Mouse (Mus musculus) MEL (cell line): ENCODE results near the gene Nr6a1. TPM values are rescaled to one million over a fixed set of nuclear protein-coding genes. Genes with fewer than 3 reads are reported as not detected.
A peak's percentile ranks its signal among the peaks of the same experiment; 100 is the strongest.

Source experiments
- DNase-seq: peaks from one replicate; pipeline ENCODE4 v3.0.0; 2011; ENCODE audit warnings: low read depth, low spot score
- H3K27ac ChIP-seq: 2 replicates; pipeline ENCODE4 v1.5.1; 2012; ENCODE audit warnings: low read depth, mild to moderate bottlenecking, control low read depth, low read length, moderate library complexity; ENCODE audit not compliant: control insufficient read depth
- H3K27me3 ChIP-seq, 2 experiments: fragments of 150-350 bp in 1 of 2; sonication (generic) in 1 of 2; 2 replicates each; pipeline ENCODE4 v1.6.1; 2012; ENCODE audit warnings: low read length in 2 of 2, mild to moderate bottlenecking in 2 of 2, improper control_type of control experiment in 1 of 2, moderate library complexity in 1 of 2; ENCODE audit not compliant: insufficient read depth in 2 of 2, control insufficient read depth in 1 of 2
- H3K36me3 ChIP-seq, 2 experiments: 2 replicates each; pipeline ENCODE4 v1.6.1; 2012 to 2014; ENCODE audit warnings: low read length in 2 of 2, improper control_type of control experiment in 1 of 2, inconsistent platforms in 1 of 2, mild to moderate bottlenecking in 1 of 2; ENCODE audit not compliant: insufficient read depth in 2 of 2, control insufficient read depth in 1 of 2
- H3K4me1 ChIP-seq, 2 experiments: fragments of 150-350 bp in 1 of 2; sonication (generic) in 1 of 2; 2 replicates each; pipeline ENCODE4 v1.6.1; 2012; ENCODE audit warnings: low read length in 2 of 2, improper control_type of control experiment in 1 of 2, mild to moderate bottlenecking in 1 of 2; ENCODE audit not compliant: insufficient read depth in 2 of 2, control insufficient read depth in 1 of 2
- H3K4me3 ChIP-seq, 2 experiments: fragments of 150-350 bp in 1 of 2; sonication (generic) in 1 of 2; 2 replicates each; pipeline ENCODE4 v1.5.1; 2012; ENCODE audit warnings: low read depth in 2 of 2, low read length in 2 of 2, mild to moderate bottlenecking in 2 of 2, moderate library complexity in 2 of 2, control low read depth in 1 of 2, improper control_type of control experiment in 1 of 2; ENCODE audit not compliant: control insufficient read depth in 1 of 2, insufficient read depth in 1 of 2
- H3K79me2 ChIP-seq: 2 replicates; pipeline ENCODE4 v1.6.1; 2012; ENCODE audit warnings: mild to moderate bottlenecking, low read length, moderate library complexity; ENCODE audit not compliant: control insufficient read depth, poor library complexity, insufficient read depth
- H3K9ac ChIP-seq: 2 replicates; pipeline ENCODE4 v1.6.1; 2012; ENCODE audit warnings: low read depth, mild to moderate bottlenecking, control low read depth, low read length, moderate library complexity; ENCODE audit not compliant: control insufficient read depth, poor library complexity, severe bottlenecking
- H3K9me3 ChIP-seq: fragments of 150-350 bp; sonication (generic); replicated peaks from 2 replicates; pipeline ENCODE4 v1.6.1; 2012; ENCODE audit warnings: mild to moderate bottlenecking, low read length, improper control_type of control experiment, moderate library complexity; ENCODE audit not compliant: insufficient read depth
- CTCF ChIP-seq, 3 experiments: IDR thresholded peaks in 2 of 3; conservative IDR thresholded peaks in 1 of 3; 2 replicates each; pipeline ENCODE4 v1.5.1; 2011 to 2012; ENCODE audit warnings: low read length in 3 of 3, low read depth in 2 of 3, mild to moderate bottlenecking in 2 of 3, improper control_type of control experiment in 1 of 3, inconsistent platforms in 1 of 3, mixed read lengths in 1 of 3, moderate library complexity in 1 of 3; ENCODE audit not compliant: control insufficient read depth in 1 of 3, insufficient read depth in 1 of 3, poor library complexity in 1 of 3, severe bottlenecking in 1 of 3
- E2F4 ChIP-seq: IDR thresholded peaks from 2 replicates; pipeline ENCODE4 v1.6.1; 2011; ENCODE audit warnings: low read depth, low read length, improper control_type of control experiment, borderline replicate concordance
- MAZ ChIP-seq: IDR thresholded peaks from 2 replicates; pipeline ENCODE4 v1.6.1; 2012; ENCODE audit warnings: low read depth, mild to moderate bottlenecking, inconsistent platforms, low read length, improper control_type of control experiment
- POLR2A ChIP-seq, 2 experiments: IDR thresholded peaks; 2 replicates each; pipeline ENCODE4 v1.6.1; 2011 to 2012; ENCODE audit warnings: low read length in 2 of 2, mild to moderate bottlenecking in 2 of 2, control low read depth in 1 of 2, improper control_type of control experiment in 1 of 2, low read depth in 1 of 2, moderate library complexity in 1 of 2; ENCODE audit not compliant: control insufficient read depth in 1 of 2, insufficient read depth in 1 of 2, poor library complexity in 1 of 2
- POLR2AphosphoS2 ChIP-seq: IDR thresholded peaks from 2 replicates; pipeline ENCODE4 v1.6.1; 2011; ENCODE audit warnings: low read length, improper control_type of control experiment
- RCOR1 ChIP-seq: IDR thresholded peaks from 2 replicates; pipeline ENCODE4 v1.6.1; 2012; ENCODE audit warnings: low read depth, mild to moderate bottlenecking, inconsistent platforms, low read length, improper control_type of control experiment
- SMC3 ChIP-seq: IDR thresholded peaks from 2 replicates; pipeline ENCODE4 v1.6.1; 2011; ENCODE audit warnings: low read depth, low read length, improper control_type of control experiment
- TBP ChIP-seq: IDR thresholded peaks from 2 replicates; pipeline ENCODE4 v1.8.0; 2011; ENCODE audit warnings: low read depth, low read length, improper control_type of control experiment
- USF2 ChIP-seq, 2 experiments: IDR thresholded peaks; 2 replicates each; pipeline ENCODE4 v1.6.1; 2011 to 2012; ENCODE audit warnings: improper control_type of control experiment in 2 of 2, low read length in 2 of 2, borderline replicate concordance in 1 of 2, inconsistent platforms in 1 of 2, low read depth in 1 of 2, mild to moderate bottlenecking in 1 of 2; ENCODE audit not compliant: insufficient read depth in 1 of 2
- ZC3H11A ChIP-seq: IDR thresholded peaks from 2 replicates; pipeline ENCODE4 v1.6.1; 2012; ENCODE audit warnings: low read depth, mild to moderate bottlenecking, inconsistent platforms, low read length, improper control_type of control experiment
- polyA plus RNA-seq, 2 experiments: library from polyadenylated mRNA; stranded (reverse) in 1 of 2; unstranded in 1 of 2; fragments of >175 nt in 1 of 2; fragments of >200 nt in 1 of 2; gene quantifications; 2 replicates each; pipeline versions ENCODE4 v1.2.1 to v1.2.4; 2012; ENCODE audit warnings: low replicate concordance in 2 of 2, low read depth in 1 of 2; ENCODE audit not compliant: insufficient read length in 2 of 2, insufficient read depth in 1 of 2, missing spikeins in 1 of 2
- total RNA-seq: library from RNA; depleted of rRNA; stranded (reverse); fragments of 300-350 nt; gene quantifications from 2 replicates; pipeline ENCODE4 v1.2.3, GENCODE M21; 2012

Gene Nr6a1
- total and polyA plus RNA-seq, 3 experiments, result 5.0 to 22.8 (median 10.2) TPM

DNA sequence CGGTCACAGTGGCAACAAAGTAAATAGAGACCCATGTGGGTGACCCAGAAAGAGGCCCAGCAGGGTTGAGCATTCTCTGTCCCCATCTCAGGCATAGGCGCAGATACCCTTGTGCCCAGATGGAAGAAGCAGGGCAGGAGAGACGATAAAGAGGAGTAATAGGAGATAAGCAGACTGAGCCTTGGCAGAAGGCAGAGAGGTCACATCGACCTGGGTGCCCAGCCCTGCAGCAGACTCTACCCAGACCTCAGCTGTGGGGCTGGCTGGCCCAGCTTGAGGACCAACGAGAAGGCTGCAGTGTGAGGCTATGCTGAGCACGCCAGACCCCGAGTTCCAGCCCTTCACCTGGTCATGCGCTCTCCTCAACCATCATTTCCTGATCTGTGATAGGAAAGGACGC is 223.2 kb downstream of the Nr6a1 start:
- H3K27ac ChIP-seq, result no peak overlapping the region
- DNase-seq, result no peak
- H3K9ac ChIP-seq, result no peak overlapping the region
- no peak for TF ChIP-seq TBP
- no peaks in the 10 kb centered on the region for H3K79me2 ChIP-seq
- no peaks in the 10 kb centered on the region; a peak in 1 of 4 replicates for H3K4me1 ChIP-seq
- H3K36me3 ChIP-seq, result no peaks in the 10 kb centered on the region
- H3K4me3 ChIP-seq, result no peak overlapping the region
- no peaks in the 10 kb centered on the region for H3K9me3 ChIP-seq
- no peaks in the 10 kb centered on the region; a peak in 2 of 4 replicates for H3K27me3 ChIP-seq

DNA sequence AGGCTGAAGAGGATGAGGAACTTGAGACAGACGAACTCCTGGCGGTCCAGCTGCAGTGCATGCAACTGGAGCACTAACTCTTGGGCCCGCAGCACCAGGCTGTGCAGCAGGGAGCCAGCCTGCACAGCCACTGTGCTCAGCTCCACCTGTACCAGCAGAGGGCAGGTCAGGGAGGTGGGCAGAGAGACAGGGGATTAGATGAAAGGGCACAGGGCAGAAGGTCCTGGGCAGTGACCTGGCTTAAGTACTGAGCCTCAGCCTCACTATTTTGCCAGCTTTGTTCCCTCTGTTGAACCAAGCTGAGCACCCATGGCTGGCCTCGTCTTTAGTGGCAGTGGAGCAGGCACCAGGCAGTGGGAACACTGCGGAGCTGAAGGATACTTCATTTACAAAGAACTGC is 227.3 kb downstream of the Nr6a1 start:
- H3K36me3 ChIP-seq, result no peaks in the 10 kb centered on the region
- DNase-seq, result no peak
- TF ChIP-seq POLR2A (IDR thresholded peaks at IDR 0.05; ENCODE audit: control insufficient read depth in 1 of 2, insufficient read depth in 1 of 2, low read depth in 1 of 2, low read length in 2 of 2, poor library complexity in 1 of 2) (no peak), SMC3 (peak; percentile 16; the same call in 1 of the 2 replicates), CTCF (IDR thresholded peaks at IDR 0.05 in 2 of 3, conservative IDR thresholded peaks at IDR 0.05 in 1 of 3; ENCODE audit: control insufficient read depth in 1 of 3, insufficient read depth in 1 of 3, low read depth in 2 of 3, low read length in 3 of 3, poor library complexity in 1 of 3, severe bottlenecking in 1 of 3) (peak in 1 of 3 experiments; percentile 18; a peak in 1 of 6 replicates)
- TF ChIP-seq, all 39 proteins: peak for 2
- Histone ChIP-seq H3K27ac (no peak overlapping the region), H3K9ac (no peak overlapping the region), H3K79me2 (no peaks in the 10 kb centered on the region), H3K27me3 (peaks cover 0 to 2% of the 10 kb centered on the region in 2 experiments; a peak in 1 of 4 replicates), H3K4me1 (no peaks in the 10 kb centered on the region; a peak in 1 of 4 replicates), H3K9me3 (no peaks in the 10 kb centered on the region), H3K4me3 (no peak overlapping the region)

DNA sequence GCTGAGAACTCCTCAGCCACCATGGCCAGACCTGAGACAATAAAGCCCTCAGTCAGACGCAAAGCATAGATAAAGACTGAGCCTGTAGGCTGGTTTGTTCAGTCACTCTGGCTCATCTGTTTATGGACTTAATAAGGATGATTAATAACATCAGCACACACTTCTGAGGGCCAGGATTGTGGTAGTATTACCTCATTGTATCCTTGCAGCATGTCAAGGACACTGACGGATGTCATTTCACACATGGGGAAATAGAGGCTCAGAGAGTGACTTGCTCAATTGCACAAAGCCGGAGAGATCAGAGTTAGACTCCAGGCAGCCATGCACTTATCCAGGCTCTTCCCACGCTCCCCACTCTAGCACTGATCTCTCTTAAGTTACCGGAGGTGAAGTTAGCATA is 228.9 kb downstream of the Nr6a1 start:
- DNase-seq, result no peak
- 0 out of 4 replicates have a peak, but pooled peaks cover 0 to 3% of the 10 kb centered on the region in 2 experiments for H3K27me3 ChIP-seq
- H3K4me3 ChIP-seq, result no peak overlapping the region
- H3K9me3 ChIP-seq, result no peaks in the 10 kb centered on the region
- TF ChIP-seq USF2 (IDR thresholded peaks at IDR 0.05; ENCODE audit: borderline replicate concordance in 1 of 2, insufficient read depth in 1 of 2, low read depth in 1 of 2, low read length in 2 of 2) (no peak), CTCF (IDR thresholded peaks at IDR 0.05 in 2 of 3, conservative IDR thresholded peaks at IDR 0.05 in 1 of 3; ENCODE audit: control insufficient read depth in 1 of 3, insufficient read depth in 1 of 3, low read depth in 2 of 3, low read length in 3 of 3, poor library complexity in 1 of 3, severe bottlenecking in 1 of 3) (no peak), POLR2AphosphoS2 (no peak), E2F4 (no peak), ZC3H11A (no peak), RCOR1 (no peak), MAZ (no peak)
- H3K36me3 ChIP-seq, result no peaks in the 10 kb centered on the region
- no peak overlapping the region for H3K9ac ChIP-seq
- no peaks in the 10 kb centered on the region for H3K79me2 ChIP-seq
- H3K4me1 ChIP-seq, result no peaks in the 10 kb centered on the region; a peak in 1 of 4 replicates
- no peak overlapping the region for H3K27ac ChIP-seq
